Mouse (Mus musculus) liver, embryonic 14.5 days (tissue): ENCODE results near the gene AY358078.

Experiments used
- CTCF ChIP-seq: IDR thresholded peaks from 2 replicates; pipeline ENCODE4 v1.5.1; 2016; ENCODE audit warnings: antibody characterized with exemption, low read depth, control low read depth
- EP300 ChIP-seq: IDR thresholded peaks from 2 replicates; pipeline ENCODE4 v1.6.1; 2016; ENCODE audit warnings: antibody characterized with exemption, low read depth

DNA sequence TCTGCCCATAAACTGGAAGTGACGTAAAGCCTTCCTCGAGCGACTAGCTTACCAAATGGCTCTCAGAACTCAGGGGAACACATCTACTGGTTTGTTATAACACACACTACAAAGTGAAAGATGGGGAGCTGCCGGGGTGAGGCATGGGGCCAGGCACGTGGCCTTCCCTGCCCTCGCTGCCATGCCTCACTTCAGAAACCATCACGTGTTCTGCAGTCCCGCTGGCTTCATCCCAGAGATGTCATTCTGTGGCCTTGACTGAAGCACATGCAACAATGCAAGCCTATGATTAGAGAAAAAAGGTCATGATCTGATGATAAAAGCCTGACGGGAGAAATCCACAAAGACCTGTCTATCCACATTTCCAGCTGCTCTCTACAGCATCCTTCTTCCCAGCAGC is 71.9 kb downstream of the AY358078 start:
- no peak for TF ChIP-seq CTCF
- no peak for TF ChIP-seq EP300
